Mouse (Mus musculus): Measurements from ENCODE around the gene Skida1. TPM values are rescaled to one million over a fixed set of nuclear protein-coding genes. Genes with fewer than 3 reads are reported as not detected.

Skida1 gene
- polyA plus RNA-seq, 1 experiment from 2014 or later: 17.8 TPM

GRCm38 (mm10) chr2:18046186-18046585 is 2.7 kb downstream of the Skida1 start:
- under 1% methylated on average over 4 of the region's 4 CpGs for WGBS

DNA sequence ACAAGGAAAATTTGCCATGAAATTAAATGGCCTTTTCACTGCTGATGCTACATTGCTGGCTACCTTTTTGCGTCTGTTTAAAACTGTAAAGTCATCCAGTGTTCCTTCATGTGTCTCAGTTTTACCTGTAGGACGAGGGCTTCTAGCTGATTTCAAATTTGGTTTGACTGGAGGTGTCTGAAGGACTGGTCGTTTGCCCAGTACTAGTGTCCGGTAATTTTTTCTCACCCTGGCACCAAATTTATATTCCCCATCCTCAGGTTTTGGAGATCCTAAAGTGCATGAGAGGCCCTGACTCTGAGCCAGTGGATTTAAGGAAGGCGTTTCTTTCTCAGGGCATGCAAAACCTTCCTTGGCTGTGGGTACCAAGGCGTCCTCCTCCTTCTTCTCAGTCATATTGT is 3.1 kb downstream of the Skida1 start:
- peak overlapping the region; percentile 84 for H3K4me2 ChIP-seq (replicated peaks)
- 2% methylated on average over 6 of the region's 6 CpGs for WGBS
- peak overlapping the region; percentile 100 for H3K9ac ChIP-seq (replicated peaks)
- no peaks in the 10 kb centered on the region for H3K36me3 ChIP-seq
- no peaks in the 10 kb centered on the region for H3K27me3 ChIP-seq
- no peaks in the 10 kb centered on the region for H3K9me3 ChIP-seq
- ATAC-seq: no peak
- H3K27ac ChIP-seq: peak overlapping the region; percentile 100
- H3K4me3 ChIP-seq (replicated peaks): peak overlapping the region; percentile 91
- peaks cover 54% of the 10 kb centered on the region for H3K4me1 ChIP-seq (replicated peaks)

More at GRCm38 (mm10) chr2:18046186-18046585, 2.7 kb downstream of the Skida1 start:
- peak overlapping the region; percentile 100 for H3K9ac ChIP-seq (replicated peaks)
- peak overlapping the region; percentile 84 for H3K4me2 ChIP-seq (replicated peaks)
- H3K4me1 ChIP-seq (replicated peaks): peaks cover 53% of the 10 kb centered on the region
- H3K27me3 ChIP-seq: no peaks in the 10 kb centered on the region
- H3K27ac ChIP-seq: peak overlapping the region; percentile 100
- peak overlapping the region; percentile 91 for H3K4me3 ChIP-seq (replicated peaks)
- H3K9me3 ChIP-seq: no peaks in the 10 kb centered on the region
- ATAC-seq: no peak
- no peaks in the 10 kb centered on the region for H3K36me3 ChIP-seq

GRCm38 (mm10) chr2:18045143-18045780 is 3.6 kb downstream of the Skida1 start:
- peak overlapping the region; percentile 100 for H3K27ac ChIP-seq
- WGBS: 2% methylated on average over 7 of the region's 7 CpGs
- no peaks in the 10 kb centered on the region for H3K36me3 ChIP-seq
- ATAC-seq: no peak
- H3K4me3 ChIP-seq (replicated peaks): peak overlapping the region; percentile 91
- peak overlapping the region; percentile 84 for H3K4me2 ChIP-seq (replicated peaks)
- H3K4me1 ChIP-seq (replicated peaks): peaks cover 54% of the 10 kb centered on the region
- H3K27me3 ChIP-seq: no peaks in the 10 kb centered on the region
- no peaks in the 10 kb centered on the region for H3K9me3 ChIP-seq
- peak overlapping the region; percentile 100 for H3K9ac ChIP-seq (replicated peaks)

DNA sequence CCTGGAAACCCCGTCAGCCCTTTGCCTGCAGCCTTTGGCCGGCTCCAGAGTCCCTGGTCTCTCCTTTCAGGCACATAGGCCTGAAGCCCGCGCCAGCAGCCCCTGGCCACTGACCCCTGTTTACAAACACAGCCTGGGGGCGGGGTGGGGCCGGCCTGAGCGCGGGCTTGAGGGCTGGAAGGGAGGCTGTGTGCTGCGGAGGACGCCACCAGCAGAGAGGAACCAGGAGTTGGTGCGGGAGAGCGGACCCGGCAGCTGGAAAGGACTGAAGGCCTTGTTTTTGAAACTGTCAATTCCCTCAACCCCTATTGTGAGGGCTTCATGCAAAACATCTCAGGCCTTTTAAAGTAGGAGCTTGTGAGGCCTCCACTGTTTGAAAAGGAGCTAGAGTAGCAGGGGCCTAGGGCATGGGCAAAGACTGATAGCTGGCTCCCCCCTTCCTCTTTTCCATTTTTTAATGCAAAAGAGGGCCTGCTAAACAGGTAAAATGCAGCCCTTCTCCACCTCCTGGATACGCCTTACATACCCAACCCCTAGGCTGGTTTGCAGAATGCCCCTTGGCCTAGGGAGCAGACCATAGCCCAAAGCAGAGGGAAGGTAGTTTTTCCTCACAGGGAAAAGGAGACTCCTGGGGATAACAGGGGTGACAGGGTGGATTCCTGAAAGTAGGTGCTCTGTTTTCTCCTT is 7.5 kb downstream of the Skida1 start:
- H3K4me1 ChIP-seq (replicated peaks): peaks cover 71% of the 10 kb centered on the region

DNA sequence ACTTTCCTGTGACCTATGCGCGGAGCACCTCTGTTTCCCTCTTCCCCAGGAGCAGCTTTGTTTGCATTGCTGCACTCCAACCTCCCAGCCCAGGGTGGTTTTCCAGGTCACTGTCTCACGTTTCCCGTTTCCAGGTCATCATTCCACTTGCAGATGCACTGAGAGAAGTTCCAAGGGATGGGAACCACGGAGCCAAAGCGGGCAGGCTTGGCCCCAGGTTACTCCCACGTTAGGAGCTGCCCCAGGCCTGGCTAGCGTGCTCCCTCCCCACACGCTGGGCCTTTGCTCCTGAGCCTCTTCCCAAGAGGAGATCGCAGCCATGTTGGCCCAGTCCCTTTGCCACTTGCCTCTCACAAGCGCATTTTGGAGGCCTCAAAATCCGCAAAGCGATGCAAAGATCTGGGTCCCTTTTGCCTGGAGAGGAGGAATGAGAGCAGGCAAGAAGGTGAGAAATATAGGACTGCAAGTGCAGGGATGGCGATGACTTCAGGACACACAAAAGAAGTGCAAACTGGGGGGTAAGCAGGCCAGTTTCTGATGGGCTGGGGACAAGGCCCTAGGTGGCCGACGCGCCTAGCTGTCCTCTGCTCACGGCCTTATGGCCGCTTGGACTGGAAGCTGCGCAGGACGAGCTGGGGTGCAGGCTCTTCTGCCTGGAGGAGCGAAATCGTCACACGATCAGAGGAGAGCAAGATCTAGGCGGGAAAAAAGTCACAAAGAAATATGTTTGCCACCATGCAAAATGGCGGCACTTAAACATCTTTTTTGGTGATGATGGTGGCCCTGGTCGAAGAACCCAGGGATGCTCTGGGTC is 8.3 kb downstream of the Skida1 start:
- H3K27ac ChIP-seq: peak overlapping the region; percentile 98
- peak overlapping the region; percentile 92 for H3K9ac ChIP-seq (replicated peaks)
- 2% methylated on average over 27 of the region's 27 CpGs for WGBS
- H3K4me3 ChIP-seq (replicated peaks): peak overlapping the region; percentile 91
- peak overlapping the region; percentile 83 for H3K4me2 ChIP-seq (replicated peaks)
- ATAC-seq: peak; percentile 29; the same call in 1 of the 2 replicates
- H3K9me3 ChIP-seq: no peaks in the 10 kb centered on the region
- no peaks in the 10 kb centered on the region for H3K36me3 ChIP-seq
- peaks cover 73% of the 10 kb centered on the region for H3K4me1 ChIP-seq (replicated peaks)
- no peaks in the 10 kb centered on the region for H3K27me3 ChIP-seq

More for the DNA sequence above, 7.5 kb downstream of the Skida1 start:
- whole genome bisulfite sequencing: under 1% methylated on average over 14 of the region's 14 CpGs
- H3K9ac ChIP-seq (replicated peaks): peak overlapping the region; percentile 92
- no peaks in the 10 kb centered on the region for H3K27me3 ChIP-seq
- peak overlapping the region; percentile 98 for H3K27ac ChIP-seq
- peak overlapping the region; percentile 83 for H3K4me2 ChIP-seq (replicated peaks)
- peak overlapping the region; percentile 91 for H3K4me3 ChIP-seq (replicated peaks)
- no peaks in the 10 kb centered on the region for H3K36me3 ChIP-seq
- peak; percentile 86 for ATAC-seq
- no peaks in the 10 kb centered on the region for H3K9me3 ChIP-seq

GRCm38 (mm10) chr2:18039566-18040290 is 9.1 kb downstream of the Skida1 start:
- H3K4me3 ChIP-seq (replicated peaks): peak overlapping the region; percentile 91
- peak overlapping the region; percentile 83 for H3K4me2 ChIP-seq (replicated peaks)
- H3K9me3 ChIP-seq: no peaks in the 10 kb centered on the region
- peak overlapping the region; percentile 92 for H3K9ac ChIP-seq (replicated peaks)
- H3K36me3 ChIP-seq: no peaks in the 10 kb centered on the region
- peaks cover 79% of the 10 kb centered on the region for H3K4me1 ChIP-seq (replicated peaks)
- no peaks in the 10 kb centered on the region for H3K27me3 ChIP-seq
- peak overlapping the region; percentile 98 for H3K27ac ChIP-seq
- 1% methylated on average over 46 of the region's 46 CpGs for WGBS
- ATAC-seq: peak; percentile 76

DNA sequence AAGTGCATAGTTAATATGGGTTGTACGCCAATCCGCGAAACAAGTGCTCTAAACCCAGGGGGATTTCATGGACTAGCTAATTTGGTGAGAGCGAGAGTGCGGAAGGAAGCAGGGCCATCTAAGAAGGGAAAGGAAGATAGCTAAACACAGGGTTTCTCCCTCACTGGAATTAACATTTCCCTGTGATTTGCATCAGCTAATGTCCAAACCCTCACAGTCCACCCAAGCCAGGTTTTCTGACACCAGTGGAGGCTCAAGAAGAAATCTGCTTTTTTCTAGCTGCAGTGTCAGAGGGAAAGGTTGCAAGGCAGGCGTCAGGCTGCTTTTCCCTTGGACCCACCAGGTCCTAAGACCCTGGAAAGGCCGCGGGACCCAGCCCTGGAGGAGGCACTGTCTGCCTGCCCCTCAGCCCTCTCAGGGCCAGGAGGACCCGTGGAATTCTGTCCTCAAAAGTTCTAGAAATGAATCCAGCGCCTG is 9.9 kb downstream of the Skida1 start:
- no peaks in the 10 kb centered on the region for H3K9me3 ChIP-seq
- H3K27ac ChIP-seq: peak overlapping the region; percentile 98
- peak; percentile 5; the same call in 1 of the 2 replicates for ATAC-seq
- H3K4me1 ChIP-seq (replicated peaks): peaks cover 79% of the 10 kb centered on the region
- H3K4me3 ChIP-seq (replicated peaks): peak overlapping the region; percentile 91
- H3K9ac ChIP-seq (replicated peaks): peak overlapping the region; percentile 92
- H3K27me3 ChIP-seq: no peaks in the 10 kb centered on the region
- 8% methylated on average over 10 of the region's 10 CpGs for WGBS
- H3K4me2 ChIP-seq (replicated peaks): peak overlapping the region; percentile 83
- H3K36me3 ChIP-seq: no peaks in the 10 kb centered on the region

DNA sequence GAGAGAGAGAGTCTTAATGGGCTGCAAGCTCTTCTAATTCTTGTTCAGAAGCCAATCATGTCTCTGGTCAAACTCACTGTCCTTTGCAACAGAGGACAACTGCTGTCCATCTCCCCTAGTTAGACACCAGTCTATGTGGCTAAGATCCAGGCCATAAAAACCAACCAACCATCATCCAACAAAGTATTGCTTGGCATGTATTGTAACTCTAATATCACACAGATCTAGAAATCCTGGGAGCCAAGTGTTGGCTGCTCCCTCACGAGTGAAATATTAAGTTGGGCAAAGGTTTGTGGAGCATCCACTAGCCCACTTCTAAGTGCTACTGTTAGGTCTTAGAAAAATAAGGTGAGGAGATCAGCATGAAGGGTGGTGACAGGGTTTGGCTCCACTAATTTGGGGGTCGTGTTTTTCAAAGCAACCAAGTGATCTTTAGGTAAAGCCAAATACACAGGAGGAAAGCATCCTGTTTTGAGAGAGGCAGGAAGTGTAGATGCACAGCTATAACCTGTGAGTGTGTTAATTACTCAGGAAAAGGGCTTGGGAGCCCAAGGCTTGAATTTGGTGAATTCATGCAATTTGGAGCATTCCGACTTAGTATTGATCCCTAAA is 10.6 kb downstream of the Skida1 start:
- 40% methylated on average over 3 of the region's 3 CpGs for WGBS
- 0 out of 2 replicates have a peak overlapping the region, but pooled peaks have one; percentile 92 for H3K9ac ChIP-seq (replicated peaks)

DNA sequence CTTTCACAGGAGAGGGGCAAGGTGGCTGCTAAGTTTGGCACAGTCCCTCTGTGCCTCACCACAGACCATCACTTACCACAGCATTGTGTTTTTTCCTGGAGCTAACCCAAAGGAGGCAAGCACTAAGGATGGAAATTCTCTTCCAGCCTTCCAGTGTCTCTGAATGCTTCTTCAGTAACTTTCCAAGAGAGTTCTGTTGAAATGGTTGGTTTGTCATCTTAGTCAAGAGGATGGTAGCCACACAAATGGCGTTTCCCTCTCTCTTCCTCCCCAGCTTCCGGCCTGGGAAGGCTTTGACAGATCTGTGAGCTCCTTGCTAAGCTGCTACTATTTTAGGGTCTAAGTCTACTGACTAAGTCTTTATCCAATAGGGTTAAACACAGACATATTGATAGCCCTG is 11.4 kb downstream of the Skida1 start, which contains the start of gene A930004D18Rik:
Gene A930004D18Rik, minus strand, starts transcription at position 247 of the 400 bp plus-strand sequence.
- no peak within 1 kb of the TSS; the same call in 1 of the 2 replicates for H3K27ac ChIP-seq
- H3K4me3 ChIP-seq (replicated peaks): peak within 1 kb of the TSS; percentile 91; the same call in 1 of the 2 replicates
- WGBS: 68% methylated on average over 2 of the region's 2 CpGs
- no peaks in the 10 kb centered on the region for H3K9me3 ChIP-seq
- H3K4me1 ChIP-seq (replicated peaks): peaks cover 82% of the 10 kb centered on the region
- no peaks in the 10 kb centered on the region for H3K27me3 ChIP-seq
- no peaks in the 10 kb centered on the region for H3K36me3 ChIP-seq
- H3K4me2 ChIP-seq (replicated peaks): peak within 1 kb of the TSS; percentile 83
- no peak for ATAC-seq
- H3K9ac ChIP-seq (replicated peaks): 0 out of 2 replicates have a peak within 1 kb of the TSS, but pooled peaks have one; percentile 92

More for the DNA sequence above, 10.6 kb downstream of the Skida1 start:
- peaks cover 82% of the 10 kb centered on the region for H3K4me1 ChIP-seq (replicated peaks)
- H3K4me2 ChIP-seq (replicated peaks): peak overlapping the region; percentile 83
- H3K27ac ChIP-seq: no peak overlapping the region; the same call in 1 of the 2 replicates
- H3K9me3 ChIP-seq: no peaks in the 10 kb centered on the region
- H3K4me3 ChIP-seq (replicated peaks): peak overlapping the region; percentile 91; the same call in 1 of the 2 replicates
- no peaks in the 10 kb centered on the region for H3K36me3 ChIP-seq
- H3K27me3 ChIP-seq: no peaks in the 10 kb centered on the region
- ATAC-seq: no peak

DNA sequence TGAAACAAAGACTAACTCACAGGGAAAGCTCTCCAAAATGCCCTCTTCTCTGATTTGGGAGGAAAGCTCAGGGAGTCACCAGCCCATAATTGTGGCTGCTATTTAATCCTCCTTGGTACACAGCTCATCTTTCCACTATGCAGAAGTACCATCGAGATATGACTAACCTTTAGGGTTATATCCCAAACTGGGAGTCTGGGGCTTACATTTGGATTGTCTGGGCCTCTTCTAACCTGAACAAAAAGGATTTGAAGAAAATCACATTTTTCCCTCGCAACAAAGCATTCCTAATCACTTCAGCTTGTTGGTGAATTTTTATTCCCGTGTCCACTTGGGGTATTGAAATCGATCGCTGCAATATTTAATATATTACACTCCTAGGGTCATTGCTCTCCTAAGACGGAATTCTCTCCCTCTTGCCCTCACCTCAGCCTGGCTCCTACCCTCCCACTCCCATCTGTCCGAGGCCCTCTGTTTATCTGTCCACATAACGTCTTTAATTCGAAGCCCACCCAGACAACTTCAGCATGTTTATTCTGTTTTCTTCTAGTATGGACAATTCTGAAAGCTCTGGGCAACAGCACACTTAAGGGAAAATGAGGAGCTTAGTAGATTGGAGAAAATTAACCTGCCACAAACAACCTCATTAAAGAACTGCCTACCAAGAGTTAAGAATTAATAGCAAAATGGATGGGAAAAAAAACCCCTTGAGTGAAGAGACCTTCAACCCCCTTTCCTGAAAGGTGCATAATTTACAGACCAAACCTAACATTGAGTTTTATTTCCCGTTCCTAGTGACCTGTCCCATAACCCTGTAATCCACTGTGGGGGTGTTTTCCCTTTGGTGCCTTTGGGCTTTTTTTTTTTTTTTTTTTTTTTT is 14.2 kb downstream of the Skida1 start:
- H3K9ac ChIP-seq (replicated peaks): peak overlapping the region; percentile 42
- ATAC-seq: no peak
- H3K36me3 ChIP-seq: no peaks in the 10 kb centered on the region
- no peak overlapping the region for H3K4me3 ChIP-seq (replicated peaks)
- H3K4me2 ChIP-seq (replicated peaks): peak overlapping the region; percentile 95
- H3K27me3 ChIP-seq: no peaks in the 10 kb centered on the region
- H3K4me1 ChIP-seq (replicated peaks): peaks cover 80% of the 10 kb centered on the region
- H3K9me3 ChIP-seq: no peaks in the 10 kb centered on the region
- 12% methylated on average over 10 of the region's 10 CpGs for WGBS
- peak overlapping the region; percentile 61 for H3K27ac ChIP-seq

All from midbrain, embryonic 13.5 days (tissue).